Mouse (Mus musculus) cortical plate, adult 2 months (tissue): ENCODE results near the gene Flt3l. TPM values are rescaled to one million over a fixed set of nuclear protein-coding genes. Genes with fewer than 3 reads are reported as not detected.

Experiments
- H3K27ac ChIP-seq: fragments of 200-500 bp; 2 replicates; pipeline ENCODE4 v1.5.1; 2012; ENCODE audit warnings: low read length, control low read depth, inconsistent platforms; ENCODE audit not compliant: insufficient read depth
- H3K4me1 ChIP-seq: fragments of 200-500 bp; 2 replicates; pipeline ENCODE4 v1.6.1; 2011; ENCODE audit warnings: low read length; ENCODE audit not compliant: control insufficient read depth, insufficient read depth
- H3K4me3 ChIP-seq: fragments of 200-500 bp; 2 replicates; pipeline ENCODE4 v1.5.1; 2011; ENCODE audit warnings: mild to moderate bottlenecking, low read length, control low read depth; ENCODE audit not compliant: insufficient read depth
- CTCF ChIP-seq: fragments of 200-500 bp; IDR thresholded peaks from 2 replicates; pipeline ENCODE4 v1.5.1; 2011; ENCODE audit warnings: mild to moderate bottlenecking, control low read depth, low read length; ENCODE audit not compliant: insufficient read depth; ENCODE audit errors: extremely low read depth
- POLR2A ChIP-seq: fragments of 200-500 bp; IDR thresholded peaks from 2 replicates; pipeline ENCODE4 v1.6.1; 2011; ENCODE audit warnings: mild to moderate bottlenecking, low read length, control low read depth; ENCODE audit not compliant: insufficient read depth; ENCODE audit errors: extremely low read depth
- polyA plus RNA-seq: library from polyadenylated mRNA; depleted of rRNA; stranded (reverse); fragments of >200 nt; gene quantifications from 2 replicates; pipeline ENCODE4 v1.2.3, GENCODE M21; 2012

Flt3l gene
- polyA plus RNA-seq, 1 experiment = 18.4 TPM

GRCm38 (mm10) chr7:45165701-45166100 is 29.5 kb upstream of the Flt3l start:
- H3K4me1 ChIP-seq = peaks cover 4% of the 10 kb centered on the region; the same call in 1 of the 2 replicates
- peak overlapping the region; percentile 85 for H3K4me3 ChIP-seq
- no peak for TF ChIP-seq POLR2A
- no peak for TF ChIP-seq CTCF
- peak overlapping the region; percentile 90 for H3K27ac ChIP-seq

- H3K4me3 ChIP-seq = peak overlapping the region; percentile 85
- H3K4me1 ChIP-seq = peaks cover 4% of the 10 kb centered on the region; the same call in 1 of the 2 replicates
- H3K27ac ChIP-seq = peak overlapping the region; percentile 81
- TF ChIP-seq CTCF (no peak), POLR2A (peak; percentile 25; the same call in 1 of the 2 replicates)
These were observed 28.6 kb upstream of the Flt3l start for GRCm38 (mm10) chr7:45164833-45165232.

- Histone ChIP-seq H3K4me1 (peaks cover 4% of the 10 kb centered on the region; the same call in 1 of the 2 replicates), H3K4me3 (peak within 1 kb of the TSS; percentile 85), H3K27ac (peak within 1 kb of the TSS; percentile 81)
- no peak for TF ChIP-seq CTCF
- peak; percentile 66; the same call in 1 of the 2 replicates for TF ChIP-seq POLR2A
These were observed 27.7 kb upstream of the Flt3l start, which contains the start of gene Slc17a7 for GRCm38 (mm10) chr7:45163735-45164490. Gene Slc17a7 (plus strand): TSS chr7:45163949.

- H3K4me3 ChIP-seq = peak overlapping the region; percentile 85; the same call in 1 of the 2 replicates
- H3K27ac ChIP-seq = peak overlapping the region; percentile 18; the same call in 1 of the 2 replicates
- peaks cover 2% of the 10 kb centered on the region; the same call in 1 of the 2 replicates for H3K4me1 ChIP-seq
- TF ChIP-seq POLR2A (no peak), CTCF (no peak)
These were observed 26.9 kb upstream of the Flt3l start for GRCm38 (mm10) chr7:45162996-45163615.

- TF ChIP-seq CTCF = no peak
- peak; percentile 30; the same call in 1 of the 2 replicates for TF ChIP-seq POLR2A
- Histone ChIP-seq H3K27ac (no peak overlapping the region), H3K4me3 (peak overlapping the region; percentile 6; the same call in 1 of the 2 replicates)
These were observed 26.3 kb upstream of the Flt3l start for GRCm38 (mm10) chr7:45162551-45162950.

GRCm38 (mm10) chr7:45161612-45162473 is 25.6 kb upstream of the Flt3l start:
- Histone ChIP-seq H3K27ac (no peak overlapping the region), H3K4me1 (peaks cover 2% of the 10 kb centered on the region; the same call in 1 of the 2 replicates), H3K4me3 (peak overlapping the region; percentile 6; the same call in 1 of the 2 replicates)
- TF ChIP-seq CTCF = peak; percentile 67
- peak; percentile 33; the same call in 1 of the 2 replicates for TF ChIP-seq POLR2A

More at GRCm38 (mm10) chr7:45162551-45162950, 26.3 kb upstream of the Flt3l start:
- H3K4me1 ChIP-seq = peaks cover 2% of the 10 kb centered on the region; the same call in 1 of the 2 replicates

- Histone ChIP-seq H3K4me1 (peaks cover 2% of the 10 kb centered on the region; the same call in 1 of the 2 replicates), H3K27ac (no peak overlapping the region), H3K4me3 (no peak overlapping the region)
- TF ChIP-seq CTCF = no peak
- no peak for TF ChIP-seq POLR2A
These were observed 24.6 kb upstream of the Flt3l start for GRCm38 (mm10) chr7:45160866-45161265.

GRCm38 (mm10) chr7:45160316-45160800 is 24.1 kb upstream of the Flt3l start:
- Histone ChIP-seq H3K27ac (no peak overlapping the region), H3K4me1 (peaks cover 2% of the 10 kb centered on the region; the same call in 1 of the 2 replicates), H3K4me3 (no peak overlapping the region)
- TF ChIP-seq CTCF (no peak), POLR2A (no peak)
